Mouse (Mus musculus) lung, embryonic 14.5 days (tissue): ENCODE measurements around the gene Zfp872. TPM values are rescaled to one million over a fixed set of nuclear protein-coding genes. Genes with fewer than 3 reads are reported as not detected.

Experiments used
- ATAC-seq: fragments of 200-750 bp; cut with Nextera tagmentation; 2 replicates; pipeline ENCODE4 v1.8.0; 2017; ENCODE audit warnings: mild to moderate bottlenecking, moderate TSS enrichment, moderate library complexity; ENCODE audit not compliant: insufficient read depth
- DNase-seq: peaks from one replicate; pipeline ENCODE4 v3.0.0-alpha.2; 2015
- H3K27ac ChIP-seq: fragments of 300-500 bp; sonication (generic); 2 replicates; pipeline ENCODE4 v1.5.1; 2014; ENCODE audit warnings: low read depth, mild to moderate bottlenecking, moderate library complexity
- H3K27me3 ChIP-seq: fragments of 300-500 bp; sonication (generic); 2 replicates; pipeline ENCODE4 v1.6.1; 2014; ENCODE audit warnings: low read length, control low read depth; ENCODE audit not compliant: insufficient read depth
- H3K36me3 ChIP-seq: fragments of 300-500 bp; sonication (generic); 2 replicates; pipeline ENCODE4 v1.6.1; 2014; ENCODE audit warnings: control low read depth; ENCODE audit not compliant: insufficient read depth
- H3K4me1 ChIP-seq: fragments of 300-500 bp; sonication (generic); 2 replicates; pipeline ENCODE4 v1.6.1; 2014; ENCODE audit warnings: antibody characterized with exemption, control low read depth; ENCODE audit not compliant: insufficient read depth
- H3K4me2 ChIP-seq: fragments of 300-500 bp; sonication (generic); 2 replicates; pipeline ENCODE4 v1.6.1; 2014; ENCODE audit warnings: mild to moderate bottlenecking
- H3K4me3 ChIP-seq: fragments of 300-500 bp; sonication (generic); 2 replicates; pipeline ENCODE4 v1.5.1; 2014; ENCODE audit warnings: low read depth, low read length
- H3K9ac ChIP-seq: fragments of 300-500 bp; sonication (generic); 2 replicates; pipeline ENCODE4 v1.6.1; 2014
- H3K9me3 ChIP-seq: fragments of 300-500 bp; sonication (generic); 2 replicates; pipeline ENCODE4 v1.6.1; 2016; ENCODE audit warnings: low read depth, low read length, control low read depth
- CTCF ChIP-seq: IDR thresholded peaks from 2 replicates; pipeline ENCODE4 v1.5.1; 2016; ENCODE audit warnings: antibody characterized with exemption, low read depth
- WGBS: fragments of 180-500 bp; shearing (Covaris S2); extraction: QIAGEN DNeasy Blood & Tissue Kit; methylation state at CpG from one replicate; pipeline ENCODE4 v1.1.7; 2014; 5-methylcytosine and 5-hydroxymethylcytosine counted together
- polyA plus RNA-seq: library from polyadenylated mRNA; unstranded; fragments of >200 nt; fragmentation: Nextera tagmentation; extraction: Ambion mirVana; gene quantifications from 2 replicates; pipeline ENCODE4 v1.2.1, GENCODE M21; 2014

Zfp872 gene
- polyA plus RNA-seq, 1 experiment from 2014 or later, result 0.68 TPM

GRCm38 (mm10) chr9:22162912-22163311, 25.0 kb upstream of the Zfp872 start:
- peaks cover 11% of the 10 kb centered on the region; the same call in 1 of the 2 replicates for H3K36me3 ChIP-seq
- no peak overlapping the region for H3K4me3 ChIP-seq
- WGBS, result 80% methylated on average over 7 of the region's 7 CpGs
- H3K4me2 ChIP-seq, result no peak overlapping the region
- peaks cover 4% of the 10 kb centered on the region; the same call in 1 of the 2 replicates for H3K9me3 ChIP-seq
- ATAC-seq, result no peak
- no peak for TF ChIP-seq CTCF
- H3K9ac ChIP-seq, result no peak overlapping the region
- H3K27me3 ChIP-seq, result no peaks in the 10 kb centered on the region
- H3K27ac ChIP-seq, result no peak overlapping the region
- H3K4me1 ChIP-seq, result no peaks in the 10 kb centered on the region
- DNase-seq, result no peak

- Histone ChIP-seq H3K4me1 (no peaks in the 10 kb centered on the region), H3K36me3 (no peaks in the 10 kb centered on the region), H3K27ac (no peak overlapping the region), H3K4me3 (peak overlapping the region; percentile 51), H3K4me2 (peak overlapping the region; percentile 93), H3K9ac (peak overlapping the region; percentile 63), H3K9me3 (peaks cover 4% of the 10 kb centered on the region; the same call in 1 of the 2 replicates), H3K27me3 (no peaks in the 10 kb centered on the region)
- WGBS, result 1% methylated on average over 53 of the region's 54 CpGs
- ATAC-seq, result peak; percentile 78
- no peak for TF ChIP-seq CTCF
- peak; percentile 79 for DNase-seq
Observed at GRCm38 (mm10) chr9:22164711-22165668, 22.9 kb upstream of the Zfp872 start.

- Histone ChIP-seq H3K27me3 (no peaks in the 10 kb centered on the region), H3K4me2 (no peak overlapping the region), H3K9me3 (peaks cover 4% of the 10 kb centered on the region; the same call in 1 of the 2 replicates), H3K9ac (no peak overlapping the region), H3K36me3 (no peaks in the 10 kb centered on the region), H3K4me3 (no peak overlapping the region), H3K27ac (no peak overlapping the region), H3K4me1 (no peaks in the 10 kb centered on the region)
- WGBS, result 47% methylated on average over 6 of the region's 6 CpGs
- ATAC-seq (no peak), DNase-seq (no peak)
- no peak for TF ChIP-seq CTCF
Observed at GRCm38 (mm10) chr9:22165964-22166363, 21.9 kb upstream of the Zfp872 start.

- TF ChIP-seq CTCF, result no peak
- WGBS, result 89% methylated on average over 10 of the region's 10 CpGs
- DNase-seq, result no peak
Observed at GRCm38 (mm10) chr9:22166686-22167085, 21.2 kb upstream of the Zfp872 start.

GRCm38 (mm10) chr9:22167751-22168150, 20.1 kb upstream of the Zfp872 start:
- H3K27ac ChIP-seq, result no peak overlapping the region
- peaks cover 4% of the 10 kb centered on the region; the same call in 1 of the 2 replicates for H3K9me3 ChIP-seq
- H3K36me3 ChIP-seq, result no peaks in the 10 kb centered on the region
- H3K4me3 ChIP-seq, result no peak overlapping the region
- H3K9ac ChIP-seq, result no peak overlapping the region
- H3K4me1 ChIP-seq, result no peaks in the 10 kb centered on the region
- no peak for DNase-seq
- 93% methylated on average over 4 of the region's 4 CpGs for WGBS
- TF ChIP-seq CTCF, result no peak
- H3K4me2 ChIP-seq, result no peak overlapping the region
- H3K27me3 ChIP-seq, result no peaks in the 10 kb centered on the region
- no peak for ATAC-seq

More at GRCm38 (mm10) chr9:22166686-22167085, 21.2 kb upstream of the Zfp872 start:
- no peaks in the 10 kb centered on the region for H3K36me3 ChIP-seq
- H3K4me1 ChIP-seq, result no peaks in the 10 kb centered on the region
- no peak for ATAC-seq
- no peak overlapping the region for H3K27ac ChIP-seq
- no peak overlapping the region for H3K4me2 ChIP-seq
- H3K4me3 ChIP-seq, result no peak overlapping the region
- peaks cover 4% of the 10 kb centered on the region; the same call in 1 of the 2 replicates for H3K9me3 ChIP-seq
- H3K9ac ChIP-seq, result no peak overlapping the region
- no peaks in the 10 kb centered on the region for H3K27me3 ChIP-seq

- Histone ChIP-seq H3K4me2 (no peak overlapping the region), H3K27me3 (no peaks in the 10 kb centered on the region), H3K4me1 (no peaks in the 10 kb centered on the region), H3K9ac (no peak overlapping the region), H3K27ac (no peak overlapping the region), H3K36me3 (no peaks in the 10 kb centered on the region), H3K4me3 (no peak overlapping the region), H3K9me3 (peaks cover 4% of the 10 kb centered on the region; the same call in 1 of the 2 replicates)
- no peak for ATAC-seq
- 91% methylated on average over 11 of the region's 11 CpGs for whole genome bisulfite sequencing
- DNase-seq, result no peak
- TF ChIP-seq CTCF, result no peak
Observed at GRCm38 (mm10) chr9:22169327-22169726, 18.6 kb upstream of the Zfp872 start.

GRCm38 (mm10) chr9:22172318-22172717, 15.6 kb upstream of the Zfp872 start:
- DNase-seq, result no peak
- no peaks in the 10 kb centered on the region for H3K9me3 ChIP-seq
- 91% methylated on average over 4 of the region's 4 CpGs for WGBS
- no peaks in the 10 kb centered on the region for H3K4me1 ChIP-seq
- H3K27ac ChIP-seq, result no peak overlapping the region
- no peak overlapping the region for H3K4me3 ChIP-seq
- no peak overlapping the region for H3K4me2 ChIP-seq
- no peaks in the 10 kb centered on the region for H3K27me3 ChIP-seq
- no peak for TF ChIP-seq CTCF
- H3K9ac ChIP-seq, result no peak overlapping the region
- no peaks in the 10 kb centered on the region for H3K36me3 ChIP-seq
- no peak for ATAC-seq
